Mouse (Mus musculus) retina, embryonic 14.5 days (tissue): ENCODE measurements around the gene Grik4.
A peak's percentile ranks its signal among the peaks of the same experiment; 100 is the strongest.
"Not testable (repeated sequence)": the region's sequence is repeated elsewhere in the genome, so short reads cannot be mapped to it uniquely, and the experiment has no call there.

Source experiments
- DNase-seq: peaks from one replicate; pipeline ENCODE4 v3.0.0-alpha.2; 2015; ENCODE audit warnings: low spot score

The Grik4 gene

GRCm38 (mm10) chr9:42797276-42797675 lies 147.0 kb downstream of the Grik4 start:
- no peak for DNase-seq

- DNase-seq, result no peak
These were observed 148.4 kb downstream of the Grik4 start for GRCm38 (mm10) chr9:42795881-42796280.

GRCm38 (mm10) chr9:42794006-42794405 lies 150.3 kb downstream of the Grik4 start:
- DNase-seq, result no peak

- DNase-seq, result no peak
These were observed 150.7 kb downstream of the Grik4 start for GRCm38 (mm10) chr9:42793581-42793980.

- DNase-seq, result no peak
These were observed 151.9 kb downstream of the Grik4 start for GRCm38 (mm10) chr9:42792381-42792780.

GRCm38 (mm10) chr9:42791779-42792178 lies 152.5 kb downstream of the Grik4 start:
- no peak for DNase-seq

- no peak for DNase-seq
These were observed 152.9 kb downstream of the Grik4 start for GRCm38 (mm10) chr9:42791346-42791745.

- peak; percentile 77 for DNase-seq
These were observed 155.8 kb downstream of the Grik4 start for GRCm38 (mm10) chr9:42788471-42788870.

GRCm38 (mm10) chr9:42786882-42787281 lies 157.4 kb downstream of the Grik4 start:
- DNase-seq, result no peak

- DNase-seq, result no peak
These were observed 158.0 kb downstream of the Grik4 start for GRCm38 (mm10) chr9:42786286-42786685.

- no peak for DNase-seq
These were observed 159.0 kb downstream of the Grik4 start for GRCm38 (mm10) chr9:42785173-42785830.

GRCm38 (mm10) chr9:42783248-42783903 lies 160.9 kb downstream of the Grik4 start:
- no peak for DNase-seq

GRCm38 (mm10) chr9:42778471-42779263 lies 165.6 kb downstream of the Grik4 start:
- DNase-seq, result not testable (repeated sequence)

GRCm38 (mm10) chr9:42777913-42778312 lies 166.4 kb downstream of the Grik4 start:
- DNase-seq, result no peak

- DNase-seq, result no peak
These were observed 167.5 kb downstream of the Grik4 start for GRCm38 (mm10) chr9:42776804-42777203.

GRCm38 (mm10) chr9:42764823-42765560 lies 179.3 kb downstream of the Grik4 start:
- peak; percentile 27 for DNase-seq

- no peak for DNase-seq
These were observed 185.5 kb downstream of the Grik4 start for GRCm38 (mm10) chr9:42758682-42759205.

GRCm38 (mm10) chr9:42757012-42757640 lies 187.2 kb downstream of the Grik4 start:
- DNase-seq, result no peak

- DNase-seq, result no peak
These were observed 189.6 kb downstream of the Grik4 start for GRCm38 (mm10) chr9:42754699-42755098.

- DNase-seq, result no peak
These were observed 193.1 kb downstream of the Grik4 start for GRCm38 (mm10) chr9:42751160-42751559.

- DNase-seq, result no peak
These were observed 194.1 kb downstream of the Grik4 start for GRCm38 (mm10) chr9:42750176-42750575.
